Mouse (Mus musculus): ENCODE measurements around the gene Hmga1.

- TF ChIP-seq CTCF (IDR thresholded peaks at IDR 0.05; ENCODE audit: insufficient read depth, low read depth, low read length) (0 out of 2 replicates have a peak, but pooled peaks have one; percentile 2), POLR2A (IDR thresholded peaks at IDR 0.05; ENCODE audit: insufficient read depth, low read depth, low read length) (no peak)
Observed at GRCm38 (mm10) chr17:27555512-27556172, 655 bp upstream of the Hmga1 start.

All from olfactory bulb, adult 2 months (tissue).